30 mouse cellular contexts compared by ENCODE assay signal in genomic region chr11:7019006-7019525, GRCm38 (mm10). TPM values are rescaled to one million over a fixed set of nuclear protein-coding genes. Genes with fewer than 3 reads are reported as not detected.
DNase-seq lines count a peak whose midpoint lies in the region; ATAC-seq and TF ChIP-seq lines count a peak whose summit lies in the region.
"Had no signal": no experiment of that assay in that cellular context is flagged by ENCODE, and none has a peak within 500 bp of the region (broad histone marks: within the 10 kb centered on the region; RNA-seq: fewer than 3 reads in every experiment).

No protein-coding gene starts in this region.

- H3K9me3 ChIP-seq in liver, embryonic 11.5 days (ENCODE audit: control insufficient read depth, low read length) = no peaks in the 10 kb centered on the region
- H3K9me3 ChIP-seq: forebrain, embryonic 13.5 days; heart, embryonic 12.5 days; hindbrain, embryonic 13.5 days; limb, embryonic 10.5 days; limb, embryonic 15.5 days; midbrain, embryonic 13.5 days; stomach, embryonic 15.5 days had no signal

- no peaks in the 10 kb centered on the region for H3K36me3 ChIP-seq in liver, embryonic 11.5 days (ENCODE audit: control insufficient read depth, insufficient read depth, low read length)
- H3K36me3 ChIP-seq: heart, embryonic 12.5 days; hindbrain, embryonic 13.5 days; limb, embryonic 10.5 days; limb, embryonic 15.5 days; midbrain, embryonic 13.5 days; stomach, embryonic 15.5 days had no signal

- no peaks in the 10 kb centered on the region for H3K27me3 ChIP-seq in liver, embryonic 11.5 days (replicated peaks; ENCODE audit: control insufficient read depth, insufficient read depth, low read length)
- H3K27me3 ChIP-seq: forebrain, embryonic 13.5 days; heart, embryonic 12.5 days; hindbrain, embryonic 13.5 days; limb, embryonic 15.5 days; midbrain, embryonic 13.5 days; stomach, embryonic 15.5 days had no signal

- no peak overlapping the region for H3K4me2 ChIP-seq in liver, embryonic 11.5 days
- H3K4me2 ChIP-seq: forebrain, embryonic 13.5 days; heart, embryonic 12.5 days; hindbrain, embryonic 13.5 days; limb, embryonic 15.5 days; midbrain, embryonic 13.5 days; stomach, embryonic 15.5 days had no signal

- DNase-seq in layer of hippocampus, adult 2 months (ENCODE audit: low spot score in 2 of 2) = no peak
- no peak for DNase-seq in layer of hippocampus, adult 18-20 months (ENCODE audit: low spot score in 2 of 2)
- peak; percentile 57 for DNase-seq in 3134 (ENCODE audit: extremely low read depth, insufficient read length, low spot score)
- peak; percentile 69 for DNase-seq in NIH3T3 (ENCODE audit: low read depth)
- DNase-seq in fibroblast of lung, adult 2 months (ENCODE audit: low read depth) = peak; percentile 6
- no peak for DNase-seq in embryo, embryonic 10.5 days (ENCODE audit: low spot score)
- no peak for DNase-seq in liver, embryonic 11.5 days (ENCODE audit: low spot score)
- DNase-seq: adrenal gland, postnatal 14 days; B cell, adult 2 months; cerebellum, adult 11-12 months; cerebellum, adult 9-11 months; gastrocnemius, postnatal 25 days; heart, adult 18-20 months; heart, postnatal 4 days; kidney, adult 9 months; kidney, postnatal 25 days; lung, adult 2 months; lung, postnatal 10 days; thymus, postnatal 14 days had no signal

- no peak for TF ChIP-seq CTCF in layer of hippocampus, adult 2 months (conservative IDR thresholded peaks at IDR 0.05)

- H3K27ac ChIP-seq in layer of hippocampus, adult 2 months = peak overlapping the region; percentile 87
- H3K27ac ChIP-seq in liver, embryonic 11.5 days (ENCODE audit: low read depth, low read length) = no peak overlapping the region
- H3K27ac ChIP-seq: forebrain, embryonic 13.5 days; hindbrain, embryonic 13.5 days; limb, embryonic 10.5 days; limb, embryonic 15.5 days; liver, embryonic 14.5 days; macrophage; midbrain, embryonic 13.5 days; stomach, embryonic 15.5 days had no signal

- ATAC-seq in liver, embryonic 11.5 days (replicated peaks; ENCODE audit: low FRiP score) = no peak
- ATAC-seq: forebrain, embryonic 13.5 days; intestine, embryonic 16.5 days; midbrain, embryonic 13.5 days had no signal

- H3K4me3 ChIP-seq in layer of hippocampus, adult 2 months = no peak overlapping the region
- H3K4me3 ChIP-seq in liver, embryonic 11.5 days (ENCODE audit: low read depth, low read length) = no peak overlapping the region
- H3K4me3 ChIP-seq: forebrain, embryonic 13.5 days; heart, embryonic 12.5 days; hindbrain, embryonic 13.5 days; limb, embryonic 10.5 days; limb, embryonic 15.5 days; midbrain, embryonic 13.5 days; stomach, embryonic 15.5 days had no signal

- no peaks in the 10 kb centered on the region for H3K4me1 ChIP-seq in liver, embryonic 11.5 days (replicated peaks; ENCODE audit: control insufficient read depth, insufficient read depth, low read length)
- H3K4me1 ChIP-seq: forebrain, embryonic 13.5 days; heart, embryonic 12.5 days; hindbrain, embryonic 13.5 days; limb, embryonic 10.5 days; limb, embryonic 15.5 days; midbrain, embryonic 13.5 days; stomach, embryonic 15.5 days had no signal

- 80% methylated on average over 7 of the region's 7 CpGs for WGBS in liver, embryonic 11.5 days

- no peak overlapping the region for H3K9ac ChIP-seq in liver, embryonic 11.5 days (ENCODE audit: low read depth, low read length)
- H3K9ac ChIP-seq: forebrain, embryonic 13.5 days; heart, embryonic 12.5 days; hindbrain, embryonic 13.5 days; limb, embryonic 15.5 days; liver, embryonic 14.5 days; midbrain, embryonic 13.5 days; stomach, embryonic 15.5 days had no signal

RNA-seq across cellular contexts. Expression of gene Adcy1, which starts 44.2 kb away (rescaled TPM):
- 100 to 1,000 TPM; 376 to 403 TPM for total RNA-seq in layer of hippocampus, adult 2 months (2021)
- 100 to 1,000 TPM; 359 to 377 TPM for total RNA-seq in layer of hippocampus, adult 18-20 months (2021)
- polyA plus RNA-seq in liver, embryonic 11.5 days (2014; fragmentation: Nextera tagmentation; extraction: Ambion mirVana) = 0.73 and 0.99 TPM in 2 replicates
- total RNA-seq: megakaryocyte-erythroid progenitor cell, adult 5-6 weeks had no signal
- polyA plus RNA-seq: macrophage had no signal

Comparison
In these comparisons a context has a peak if more than half of its experiments do, and no peak if none do; other contexts are left out.
1. DNase-seq: peak in 3134 (single experiment), NIH3T3 (single experiment) and fibroblast of lung, adult 2 months (single experiment); none in layer of hippocampus, adult 2 months (0 of 2), layer of hippocampus, adult 18-20 months (0 of 2), embryo, embryonic 10.5 days (single experiment) and liver, embryonic 11.5 days (single experiment).